Mouse (Mus musculus) cerebellum, adult 8-10 months (tissue): ENCODE data around the gene Pbx1.
A peak's percentile ranks its signal among the peaks of the same experiment; 100 is the strongest.

ENCODE experiments used
- DNase-seq: peaks from one replicate; pipeline ENCODE4 v3.0.0; 2022

The Pbx1 gene

DNA sequence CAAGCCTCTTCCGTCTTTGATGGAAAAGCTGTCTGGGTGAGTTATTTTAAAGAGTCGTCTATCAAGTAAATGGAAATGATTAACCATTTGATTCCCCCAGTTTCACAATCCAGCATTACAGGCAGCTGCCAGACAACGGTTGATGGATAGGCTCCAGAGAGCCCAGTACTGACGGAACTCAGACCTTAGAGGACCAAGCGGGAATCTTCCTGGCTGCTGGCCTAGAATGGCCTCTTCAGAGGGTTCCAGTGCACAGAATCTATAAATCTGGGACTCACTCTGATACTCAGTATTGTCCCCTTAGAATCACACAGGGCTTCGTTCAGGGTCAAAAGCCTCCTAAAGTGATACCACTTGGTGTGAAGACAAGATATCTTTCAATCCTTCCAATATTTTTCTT lies 216.6 kb downstream of the Pbx1 start:
- DNase-seq, result no peak

DNA sequence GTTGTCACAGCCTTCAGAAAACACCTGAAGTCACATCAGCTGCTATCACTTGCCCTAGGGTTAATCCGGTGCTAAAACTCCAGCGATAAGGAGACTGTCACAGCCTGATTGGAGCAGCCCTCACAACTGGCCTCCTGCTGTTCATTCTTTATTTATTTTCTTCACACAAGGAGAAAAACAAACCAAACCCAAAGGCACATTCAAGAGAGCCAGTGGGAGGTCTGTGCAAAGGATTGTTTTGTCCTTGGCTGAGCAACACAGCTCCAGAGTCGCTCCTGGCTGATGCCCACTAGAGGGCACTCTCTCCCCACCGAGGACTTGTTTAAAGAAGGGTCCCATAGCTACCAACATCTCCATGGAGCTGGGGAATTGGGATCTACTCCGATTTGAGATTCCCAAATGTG lies 218.0 kb downstream of the Pbx1 start:
- peak; percentile 73 for DNase-seq

DNA sequence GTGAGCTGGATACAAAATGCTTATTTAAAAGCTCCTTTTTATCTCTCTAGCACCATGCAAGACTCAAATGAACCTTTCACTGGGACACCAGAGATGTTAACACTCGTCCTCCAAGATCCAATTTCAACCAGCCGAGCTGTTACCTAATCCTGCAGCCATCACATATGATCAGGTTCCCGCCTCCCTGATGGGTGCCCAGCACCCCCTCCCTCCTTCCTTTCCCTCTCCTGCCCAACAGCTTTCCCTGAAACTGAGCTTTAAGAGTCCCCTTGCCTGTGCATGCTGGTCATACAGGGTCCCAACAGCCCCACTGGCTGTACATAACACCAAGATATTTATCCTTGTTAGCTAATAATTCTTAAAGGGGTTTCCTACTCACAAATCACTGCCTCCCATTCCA lies 218.5 kb downstream of the Pbx1 start:
- no peak for DNase-seq

DNA sequence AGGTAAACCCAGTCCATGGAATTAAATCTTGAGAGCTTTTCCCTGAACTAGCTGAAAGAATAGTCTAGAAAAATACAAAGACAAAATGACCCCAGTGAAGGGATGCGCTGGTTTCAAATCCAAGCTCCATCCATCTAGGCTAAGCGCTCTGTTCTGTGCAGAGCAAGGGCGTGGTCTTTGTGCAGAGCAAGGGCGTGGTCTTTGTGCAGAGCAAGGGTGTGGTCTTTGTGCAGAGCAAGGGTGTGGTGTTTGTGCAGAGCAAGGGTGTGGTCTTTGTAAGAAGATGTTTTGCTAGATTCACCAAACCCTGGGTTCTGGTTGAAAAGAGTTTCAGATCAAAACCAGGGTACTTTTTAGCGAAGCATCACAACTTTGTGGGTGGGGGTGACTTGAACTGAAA lies 221.7 kb downstream of the Pbx1 start:
- DNase-seq, result no peak

DNA sequence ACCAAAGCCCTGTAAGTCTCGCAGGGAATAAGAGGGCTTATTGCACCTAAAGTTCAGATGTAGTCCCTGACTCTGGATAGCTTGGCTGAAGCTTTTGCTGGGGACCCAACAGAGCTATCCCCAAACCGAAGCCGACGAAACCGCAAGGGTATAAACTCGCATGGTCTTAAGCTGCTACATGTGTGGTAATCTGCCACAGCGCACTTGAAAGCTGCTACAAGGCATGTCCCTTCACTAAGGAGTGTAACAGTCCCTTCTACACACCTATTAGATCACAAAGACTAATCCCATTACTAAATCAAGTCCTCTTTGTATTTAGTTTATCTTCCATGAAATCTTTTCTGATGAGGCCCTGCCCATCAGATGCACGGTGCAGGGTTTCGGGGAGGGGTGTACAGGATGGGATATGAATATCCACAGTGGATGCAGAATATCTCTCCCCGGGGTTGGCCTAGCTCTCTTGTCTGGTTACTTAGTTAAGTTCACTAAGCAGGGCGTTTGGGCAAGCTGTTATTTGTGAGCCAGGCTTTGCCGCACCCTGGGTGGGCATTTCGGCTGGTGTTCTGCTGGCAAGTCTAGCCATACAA lies 231.4 kb downstream of the Pbx1 start:
- no peak for DNase-seq

DNA sequence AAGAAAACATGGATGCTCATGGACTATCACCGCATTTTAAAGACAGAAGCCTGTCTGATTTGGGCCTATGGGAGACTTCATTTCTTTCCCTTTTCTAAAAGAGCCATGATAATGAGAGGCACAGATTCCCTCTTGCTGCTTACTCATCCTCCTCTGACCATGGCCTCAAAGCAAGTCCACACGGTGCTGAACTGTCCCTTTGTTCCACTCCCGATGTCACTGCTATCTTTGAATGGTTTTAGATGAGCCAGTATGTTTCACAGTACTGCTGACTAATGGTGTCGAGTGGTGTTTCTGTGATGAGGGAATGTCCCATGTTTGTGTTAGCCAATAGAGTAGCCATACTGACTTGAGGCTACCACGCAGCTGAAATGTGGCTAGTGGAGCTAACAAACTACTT lies 233.8 kb downstream of the Pbx1 start:
- no peak for DNase-seq

DNA sequence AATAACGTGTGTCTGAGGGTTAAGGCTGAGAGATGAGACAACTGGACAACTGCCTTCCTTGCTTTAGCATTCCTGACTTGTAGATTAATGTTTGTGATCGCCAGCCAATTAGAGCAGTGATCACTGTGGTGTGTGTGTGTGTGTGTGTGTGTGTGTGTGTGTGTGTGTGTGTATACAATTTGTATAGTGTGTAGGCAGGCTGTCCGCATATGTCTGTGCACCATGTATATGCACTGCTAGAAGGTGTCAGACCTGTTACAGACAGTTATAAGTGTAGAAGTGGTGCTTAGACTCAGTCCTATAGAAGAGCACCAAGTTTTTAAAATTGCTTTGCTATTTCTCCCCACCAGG lies 234.2 kb downstream of the Pbx1 start:
- no peak for DNase-seq

DNA sequence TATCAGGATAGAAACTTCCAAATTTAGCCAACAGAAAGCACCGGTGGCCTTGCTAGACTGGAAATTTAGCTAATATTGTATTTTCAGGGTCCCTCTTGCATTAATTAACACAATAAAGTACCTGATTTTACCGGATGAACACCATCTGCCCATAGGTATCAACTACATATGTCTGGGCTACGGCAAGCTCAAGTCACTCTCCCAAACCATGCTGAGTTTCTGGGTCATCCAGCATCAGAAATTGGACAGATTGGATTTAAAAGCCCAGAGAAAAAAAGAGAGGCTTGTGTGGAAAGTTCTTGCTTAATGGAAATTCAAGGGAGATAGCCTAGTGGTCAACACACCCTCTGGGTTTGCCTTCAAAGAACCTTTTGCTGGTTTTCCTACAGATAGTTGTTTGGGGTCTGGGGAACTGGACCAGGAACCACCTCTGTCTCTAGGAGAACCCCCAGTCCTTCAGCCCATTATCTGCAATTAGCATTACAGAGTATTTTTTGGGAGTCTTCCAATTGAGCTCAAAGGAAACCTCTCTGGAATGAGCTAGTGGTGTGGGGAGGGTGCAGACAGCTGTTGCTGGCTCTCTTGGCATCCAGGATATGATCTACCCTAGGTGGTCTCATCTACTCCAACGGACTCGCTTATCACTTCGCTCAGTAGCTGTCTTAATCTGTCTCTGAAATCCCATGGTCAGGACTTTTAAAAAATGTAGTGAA lies 234.7 kb downstream of the Pbx1 start:
- DNase-seq, result no peak

DNA sequence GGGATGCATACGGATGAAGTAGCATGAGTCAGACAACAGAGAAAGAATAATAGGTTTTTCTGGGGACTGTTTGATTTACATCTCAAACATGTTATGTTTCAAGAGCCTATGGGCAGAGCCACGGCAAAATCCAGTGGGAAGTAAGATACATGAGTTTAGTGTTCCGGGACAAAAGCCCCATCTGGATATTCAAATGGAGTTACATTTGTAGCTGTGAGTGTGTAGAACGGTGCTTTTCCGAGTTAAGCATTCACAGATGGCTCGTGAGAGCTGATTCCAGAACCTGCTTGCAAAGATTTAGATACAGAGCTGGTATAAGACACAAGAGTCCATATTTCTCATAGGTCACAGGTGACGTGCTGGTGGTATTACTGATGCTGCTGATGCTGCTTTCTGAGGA lies 238.7 kb downstream of the Pbx1 start:
- no peak for DNase-seq

DNA sequence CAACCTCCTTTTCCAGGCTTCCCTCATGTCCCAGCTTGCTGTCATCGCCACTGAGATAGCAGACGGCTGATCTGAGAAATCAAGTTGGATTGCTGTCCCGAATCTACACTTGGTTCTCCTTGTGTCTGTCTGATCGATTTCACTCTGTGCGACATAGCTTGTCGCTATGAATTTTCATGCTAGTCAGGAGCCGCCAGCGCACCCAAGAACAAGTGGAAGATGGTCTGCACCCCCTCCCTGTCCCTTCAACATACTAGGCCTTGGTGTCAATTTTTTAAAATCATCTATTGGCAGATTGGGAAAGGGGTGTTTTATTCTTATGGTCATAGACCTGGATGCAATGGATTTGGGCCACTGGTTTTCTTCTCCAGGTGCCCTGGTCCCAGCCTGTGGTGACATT lies 249.3 kb downstream of the Pbx1 start:
- DNase-seq, result no peak

DNA sequence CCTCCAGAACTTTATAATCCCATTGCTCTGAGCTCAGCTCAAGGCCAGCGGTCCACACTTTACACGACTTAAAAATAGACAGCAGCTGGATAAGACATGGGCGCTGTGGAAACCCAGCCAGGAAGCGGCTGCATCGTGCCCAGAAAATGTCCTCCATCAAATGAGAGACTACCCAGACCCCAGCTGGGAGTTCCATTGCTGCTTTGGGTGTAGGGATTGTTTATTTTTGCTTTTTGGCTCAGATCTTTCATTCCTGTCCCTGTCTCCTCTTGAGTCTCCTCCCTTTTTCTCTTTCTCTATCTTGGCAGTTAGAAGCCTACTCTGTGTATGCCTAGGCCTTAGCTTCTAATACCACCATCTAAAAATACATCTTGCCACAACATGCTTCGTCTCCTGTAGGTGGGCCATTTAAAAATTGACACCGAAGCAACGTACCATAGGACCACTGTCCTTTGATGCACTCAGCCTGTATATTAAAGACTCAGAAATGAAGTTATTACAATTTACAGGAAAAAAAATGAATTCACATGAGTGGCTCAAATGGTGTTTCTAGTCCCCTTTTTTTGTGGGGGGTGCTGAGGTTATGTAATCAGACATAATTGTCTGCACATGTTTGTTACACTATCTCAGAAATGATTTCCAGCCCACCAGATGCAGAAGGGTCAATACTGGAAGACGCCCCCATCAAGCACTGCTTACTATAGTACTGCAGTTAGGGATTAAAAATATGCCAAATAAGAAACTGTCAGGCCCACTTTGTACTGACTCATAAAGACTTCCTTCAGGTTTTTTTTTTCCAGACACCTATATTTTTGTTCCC lies 251.2 kb downstream of the Pbx1 start:
- DNase-seq, result no peak

DNA sequence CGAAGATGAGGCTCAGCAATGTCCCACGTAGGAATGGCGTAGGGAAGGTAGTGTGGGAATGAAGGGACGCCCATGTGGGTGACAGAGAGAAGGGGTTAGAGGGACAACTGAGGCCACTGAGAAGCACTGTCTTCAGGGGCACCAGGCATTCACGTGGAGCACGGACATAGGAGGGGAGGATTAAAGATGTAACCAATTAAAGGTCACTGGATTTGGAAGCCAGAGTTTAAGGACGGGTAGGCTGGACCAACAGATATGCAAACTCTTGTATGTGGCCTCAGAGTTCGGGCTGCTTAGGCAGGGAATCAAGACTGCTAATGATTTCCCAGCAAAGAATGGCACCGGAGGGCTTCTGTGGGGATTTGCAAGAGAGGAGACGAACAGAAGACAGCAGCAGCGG lies 252.4 kb downstream of the Pbx1 start:
- no peak for DNase-seq

DNA sequence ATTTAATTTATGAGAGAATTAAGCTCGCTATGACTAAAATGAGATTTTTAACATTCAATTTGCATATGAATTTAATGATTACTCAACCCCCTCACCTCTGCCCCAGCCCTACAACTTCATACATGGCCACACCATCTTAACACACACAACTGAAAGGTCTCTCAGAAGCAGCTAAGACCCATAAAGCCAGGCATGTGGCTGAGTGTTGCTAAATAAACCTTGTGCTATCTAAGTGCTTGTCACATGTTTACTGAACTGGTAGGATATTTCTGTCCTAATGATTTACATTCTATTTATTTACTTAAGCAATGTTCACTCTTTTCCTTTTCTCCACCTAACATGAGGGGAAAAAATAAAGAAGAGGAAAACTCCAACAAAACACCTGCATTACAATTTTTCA lies 253.5 kb downstream of the Pbx1 start:
- no peak for DNase-seq

DNA sequence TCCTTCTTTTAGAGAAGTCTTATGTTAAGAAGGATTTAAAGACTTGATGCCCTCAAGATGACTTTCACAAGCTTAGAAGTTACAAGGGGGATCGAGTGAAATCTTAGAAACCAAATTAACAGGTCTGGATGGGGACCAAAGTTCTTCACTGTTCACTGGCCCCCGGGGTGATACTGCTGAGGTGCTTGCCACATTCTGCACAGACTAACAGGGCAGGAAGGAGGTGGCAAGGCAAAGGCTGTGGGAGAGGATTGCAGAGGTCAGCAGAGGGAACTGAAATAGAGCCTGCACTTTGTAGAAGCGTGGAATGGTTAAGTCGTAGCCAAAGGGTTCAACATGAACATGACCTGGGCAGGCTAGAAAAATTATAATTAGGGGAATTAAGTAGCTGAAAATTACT lies 256.5 kb downstream of the Pbx1 start:
- DNase-seq, result no peak

DNA sequence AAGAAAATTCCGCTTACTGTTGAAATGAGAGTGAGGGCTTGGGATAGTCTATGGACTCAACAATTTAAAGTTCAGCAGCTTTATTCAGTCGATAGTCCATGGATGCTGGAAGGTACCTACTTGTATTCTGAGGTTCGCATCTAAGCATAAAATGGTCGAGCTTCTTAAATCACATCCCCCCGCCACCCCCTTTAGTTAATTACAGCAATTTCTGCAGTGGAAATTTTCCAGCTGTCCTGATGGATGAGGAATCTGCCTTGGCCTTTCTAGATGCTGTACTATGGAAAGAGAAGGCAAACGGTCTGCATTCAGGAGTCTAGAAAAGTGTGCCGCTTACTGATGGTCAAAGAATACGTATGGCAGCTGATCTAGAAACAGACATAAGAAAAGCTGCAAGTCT lies 262.3 kb downstream of the Pbx1 start:
- DNase-seq, result no peak

DNA sequence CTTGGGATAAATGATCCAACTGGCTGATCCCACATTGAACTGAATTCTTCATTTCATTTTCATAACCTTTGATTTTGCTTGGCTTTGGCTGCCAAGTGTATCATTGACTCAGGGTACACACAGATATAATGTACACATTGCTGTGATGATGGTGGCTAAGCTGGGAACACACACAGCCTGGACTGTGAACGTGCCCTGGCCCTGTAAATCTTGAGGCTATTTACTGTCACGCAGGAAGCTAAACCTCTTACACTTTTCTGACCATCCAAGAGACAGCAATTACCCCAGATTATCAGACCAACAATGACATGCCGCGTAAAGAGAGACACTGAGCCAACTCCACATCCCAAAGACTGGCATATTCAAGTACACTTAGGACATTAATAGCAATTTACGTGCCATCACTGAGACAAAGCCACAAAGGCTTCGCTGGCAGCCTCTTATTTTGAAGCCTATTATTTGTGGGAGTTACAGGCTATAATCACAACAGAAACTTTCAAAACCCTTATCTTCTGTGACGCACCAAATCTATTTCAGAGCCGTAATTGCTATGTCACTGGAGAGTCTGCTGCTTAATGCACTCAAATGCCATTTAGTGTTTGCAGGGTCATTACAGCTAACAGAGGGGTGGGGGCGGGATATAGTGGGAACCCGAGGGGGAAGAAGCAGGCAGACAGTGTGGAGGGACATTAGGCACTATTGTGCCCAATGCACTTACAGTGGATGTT lies 262.9 kb downstream of the Pbx1 start:
- no peak for DNase-seq

DNA sequence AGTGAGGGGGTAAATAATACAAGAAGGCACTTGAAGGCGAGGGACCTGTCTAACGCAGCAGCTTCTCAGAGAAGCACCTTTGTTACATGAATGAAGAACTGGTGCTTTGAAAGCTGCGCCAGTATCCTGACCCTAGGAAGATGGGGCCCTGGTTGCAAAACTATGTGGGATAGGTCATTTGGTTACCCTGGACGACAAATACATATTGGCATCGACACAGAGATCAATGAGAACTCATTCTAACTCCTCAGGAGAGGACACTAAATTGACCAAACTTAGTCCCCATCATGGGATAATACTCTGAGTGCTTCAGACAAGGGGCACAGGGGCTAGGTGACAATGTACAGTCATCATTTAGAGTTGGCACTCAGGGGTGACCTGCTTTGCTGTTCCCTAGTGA lies 264.3 kb downstream of the Pbx1 start:
- DNase-seq, result no peak

DNA sequence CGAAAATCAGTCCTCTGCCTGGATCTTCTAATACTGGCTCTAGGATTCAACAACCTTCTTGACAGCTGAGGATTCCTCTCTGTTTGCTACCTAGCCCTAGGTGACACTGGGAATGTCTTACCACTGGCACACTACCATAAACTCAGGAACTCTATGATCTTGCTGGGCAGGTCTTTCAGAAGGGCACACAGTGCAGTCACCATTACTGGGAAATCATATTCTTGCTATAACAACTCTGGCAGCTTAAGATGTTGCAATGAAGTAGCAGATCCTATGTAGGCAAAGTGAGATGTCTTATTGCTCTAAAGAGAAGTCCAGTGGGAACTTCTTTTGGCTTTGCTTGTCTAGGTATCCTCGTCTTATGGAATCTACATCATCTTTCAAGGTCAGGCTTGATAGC lies 265.2 kb downstream of the Pbx1 start:
- no peak for DNase-seq

DNA sequence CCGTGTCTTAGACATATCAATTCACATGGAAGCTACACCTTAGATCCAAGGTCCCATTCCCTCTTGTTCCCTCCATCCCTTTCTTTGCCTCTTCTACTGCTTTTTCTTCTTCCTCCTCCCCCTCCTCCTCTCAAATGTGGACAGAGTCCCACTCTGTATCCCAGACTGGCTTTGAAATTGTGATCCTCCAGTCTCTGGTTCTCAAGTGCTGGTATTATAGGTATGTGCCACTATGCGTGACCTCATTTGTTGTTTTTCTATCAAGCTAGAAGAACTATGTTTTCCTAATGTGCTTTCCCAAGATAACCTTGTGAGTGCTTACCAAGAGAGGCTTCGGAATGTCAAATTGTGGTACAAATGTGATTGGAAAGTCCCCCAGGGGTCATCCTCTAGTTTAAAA lies 267.1 kb downstream of the Pbx1 start:
- DNase-seq, result no peak

DNA sequence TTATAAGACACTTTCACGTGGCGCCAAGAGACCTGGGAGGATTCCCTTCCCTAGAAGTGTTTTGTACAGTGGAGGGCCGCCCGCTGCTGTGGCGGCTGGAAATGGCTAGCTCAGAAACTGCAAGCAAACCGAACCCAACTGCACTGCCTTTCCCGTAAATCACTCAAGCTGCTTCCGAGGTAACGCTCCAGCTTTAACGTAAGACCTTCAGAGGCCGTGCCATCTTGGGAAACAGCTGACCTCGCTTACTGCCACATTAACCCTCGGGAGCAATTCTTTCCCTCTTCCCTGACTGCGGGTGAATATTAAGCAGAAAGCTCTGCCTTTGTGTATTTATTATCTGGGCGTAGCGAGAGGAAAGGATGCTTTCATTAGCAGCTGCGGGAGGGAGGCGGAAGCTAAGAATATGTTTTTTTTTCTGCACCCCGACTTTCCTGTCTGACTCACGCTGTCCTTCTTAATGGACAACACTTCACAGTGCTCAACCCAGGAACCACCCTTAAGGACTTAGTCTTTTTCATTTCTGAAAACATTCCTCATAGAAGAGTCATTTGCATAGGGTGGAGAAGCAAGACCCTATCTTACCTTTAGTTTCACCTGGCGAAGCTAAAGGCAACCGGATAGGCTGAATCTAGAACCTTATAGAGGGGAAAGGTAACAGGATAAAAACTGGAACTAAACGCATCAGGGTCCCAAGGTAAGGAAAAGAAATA lies 268.4 kb downstream of the Pbx1 start:
- no peak for DNase-seq

DNA sequence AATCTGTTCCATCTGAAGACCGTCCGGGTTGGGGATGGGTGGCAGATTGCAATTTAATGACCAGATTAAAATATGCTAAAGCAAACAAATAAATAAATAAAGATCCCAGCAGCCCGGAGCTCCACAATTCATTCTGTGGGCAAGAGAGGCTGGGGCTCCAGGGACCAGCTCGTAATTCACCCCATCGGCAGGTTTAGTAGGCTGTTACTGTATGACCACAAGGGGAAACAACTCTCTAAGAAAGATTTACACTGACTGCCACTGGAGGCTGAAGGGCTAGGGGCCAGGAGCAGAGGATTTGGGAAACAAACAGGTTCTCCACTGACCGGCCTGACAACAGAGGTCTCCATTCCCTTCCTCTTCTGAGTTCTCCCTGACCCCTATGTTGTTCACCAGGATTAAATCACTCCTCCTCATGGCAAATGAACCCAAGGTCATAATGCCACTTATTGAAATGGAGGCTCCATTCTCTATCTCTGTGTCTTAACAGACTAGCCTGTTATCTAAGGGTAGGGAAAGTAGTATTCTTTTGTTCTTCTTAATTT lies 292.9 kb downstream of the Pbx1 start:
- no peak for DNase-seq

DNA sequence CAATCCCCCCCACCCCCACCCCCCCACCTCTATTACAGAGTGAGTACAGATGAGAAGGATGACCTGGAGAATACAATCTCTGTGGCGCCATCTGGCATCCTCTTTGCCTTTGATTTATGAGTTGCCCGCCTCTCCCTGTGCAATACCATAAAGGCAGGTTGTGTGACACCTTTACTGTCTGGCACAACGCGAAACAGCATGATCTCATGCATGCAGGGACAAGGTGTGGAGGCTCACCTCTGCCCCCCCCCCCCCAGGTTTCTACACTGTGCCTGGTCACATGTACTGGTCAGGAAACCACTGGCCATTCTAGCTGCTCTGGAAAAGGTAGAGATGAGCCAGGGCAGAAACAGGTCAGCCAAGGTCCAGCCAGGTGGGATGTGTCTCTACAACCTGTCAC lies 293.4 kb downstream of the Pbx1 start:
- DNase-seq, result no peak

DNA sequence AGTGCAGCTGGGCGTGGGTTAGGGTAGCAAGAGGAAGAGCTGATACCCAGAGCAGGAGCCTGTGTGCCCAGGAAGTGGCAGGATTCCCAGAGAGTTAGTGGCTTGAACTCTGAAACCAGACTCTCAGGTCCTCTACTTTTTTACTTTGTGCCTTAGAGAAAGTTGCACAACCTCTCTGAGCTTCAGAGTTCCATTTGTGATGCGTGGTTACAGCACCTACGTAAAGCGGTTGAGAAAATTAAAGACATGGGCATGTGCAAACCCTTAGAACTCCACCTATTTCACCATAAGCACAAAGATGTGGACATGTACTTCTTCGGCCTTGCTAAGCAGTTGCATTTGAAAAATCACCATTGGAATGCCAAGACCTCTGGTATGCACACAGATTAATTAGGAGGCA lies 294.2 kb downstream of the Pbx1 start:
- DNase-seq, result no peak
